Mouse (Mus musculus) limb, embryonic 13.5 days (tissue): Measurements from ENCODE around the gene 1700086D15Rik. TPM values are rescaled to one million over a fixed set of nuclear protein-coding genes. Genes with fewer than 3 reads are reported as not detected.

Source experiments
- ATAC-seq: fragments of 200-750 bp; cut with Nextera tagmentation; 2 replicates; pipeline ENCODE4 v1.8.0; 2017; ENCODE audit warnings: low read depth, moderate number of reproducible peaks, moderate TSS enrichment; ENCODE audit not compliant: low FRiP score
- H3K27ac ChIP-seq: fragments of 300-500 bp; sonication (generic); 2 replicates; pipeline ENCODE4 v1.5.1; 2015; ENCODE audit warnings: inconsistent platforms, mild to moderate bottlenecking, moderate library complexity
- H3K27me3 ChIP-seq: fragments of 300-500 bp; sonication (generic); 2 replicates; pipeline ENCODE4 v1.6.1; 2015; ENCODE audit warnings: mild to moderate bottlenecking, inconsistent platforms
- H3K36me3 ChIP-seq: fragments of 300-500 bp; sonication (generic); 2 replicates; pipeline ENCODE4 v1.6.1; 2015; ENCODE audit warnings: inconsistent platforms, mild to moderate bottlenecking, moderate library complexity
- H3K4me1 ChIP-seq: fragments of 300-500 bp; sonication (generic); 2 replicates; pipeline ENCODE4 v1.6.1; 2015; ENCODE audit warnings: inconsistent platforms
- H3K4me2 ChIP-seq: fragments of 300-500 bp; sonication (generic); replicated peaks from 2 replicates; pipeline ENCODE4 v1.6.1; 2015; ENCODE audit warnings: inconsistent platforms, mild to moderate bottlenecking, moderate library complexity
- H3K4me3 ChIP-seq: fragments of 300-500 bp; sonication (generic); 2 replicates; pipeline ENCODE4 v1.5.1; 2015; ENCODE audit warnings: moderate library complexity, mild to moderate bottlenecking, inconsistent platforms
- H3K9ac ChIP-seq: fragments of 300-500 bp; sonication (generic); 2 replicates; pipeline ENCODE4 v1.6.1; 2015; ENCODE audit warnings: mild to moderate bottlenecking, inconsistent platforms
- H3K9me3 ChIP-seq: fragments of 300-500 bp; sonication (generic); 2 replicates; pipeline ENCODE4 v1.6.1; 2016; ENCODE audit warnings: inconsistent platforms
- WGBS: fragments of 180-500 bp; shearing (Covaris S2); methylation state at CpG from one replicate; pipeline ENCODE4 v1.1.7; 2015; 5-methylcytosine and 5-hydroxymethylcytosine counted together
- polyA plus RNA-seq: library from polyadenylated mRNA; unstranded; fragments of >200 nt; fragmentation: Nextera tagmentation; extraction: Ambion mirVana; gene quantifications from 2 replicates; pipeline ENCODE4 v1.2.1, GENCODE M21; 2015

1700086D15Rik gene
- polyA plus RNA-seq, 1 experiment from 2014 or later = 0.13 TPM

DNA sequence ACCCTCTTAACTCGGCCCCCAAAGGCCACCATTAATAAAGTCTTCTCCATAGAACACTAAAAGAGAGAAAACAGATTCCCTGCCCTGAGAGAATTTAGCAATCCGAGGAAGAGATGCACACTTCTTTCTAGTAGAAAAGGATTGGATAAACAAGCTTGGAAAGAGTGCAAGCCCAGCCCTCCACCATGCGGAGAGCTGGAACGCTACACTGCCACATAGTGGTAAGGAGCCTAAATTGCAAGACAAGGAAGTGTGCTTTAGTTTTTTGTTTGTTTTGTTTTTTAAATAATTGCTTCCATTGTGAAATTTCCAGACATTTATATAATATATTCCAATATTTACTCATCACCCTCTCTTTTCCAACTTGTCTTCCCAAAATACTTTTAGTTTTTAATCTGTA is 30.6 kb downstream of the 1700086D15Rik start:
- Histone ChIP-seq H3K36me3 (no peaks in the 10 kb centered on the region), H3K4me3 (no peak overlapping the region), H3K4me1 (peaks cover 9% of the 10 kb centered on the region), H3K4me2 (no peak overlapping the region), H3K27ac (no peak overlapping the region), H3K27me3 (no peaks in the 10 kb centered on the region), H3K9ac (no peak overlapping the region), H3K9me3 (no peaks in the 10 kb centered on the region)
- no peak for ATAC-seq
- WGBS = 79% methylated on average over 4 of the region's 4 CpGs

GRCm38 (mm10) chr11:65128666-65129065 is 31.0 kb downstream of the 1700086D15Rik start:
- H3K27me3 ChIP-seq = no peaks in the 10 kb centered on the region
- no peak overlapping the region for H3K4me3 ChIP-seq
- H3K27ac ChIP-seq = no peak overlapping the region
- 81% methylated on average over 4 of the region's 4 CpGs for WGBS
- no peak overlapping the region for H3K9ac ChIP-seq
- H3K4me2 ChIP-seq = no peak overlapping the region
- no peaks in the 10 kb centered on the region for H3K9me3 ChIP-seq
- ATAC-seq = no peak
- no peaks in the 10 kb centered on the region for H3K36me3 ChIP-seq
- peaks cover 9% of the 10 kb centered on the region for H3K4me1 ChIP-seq

GRCm38 (mm10) chr11:65126566-65126965 is 33.1 kb downstream of the 1700086D15Rik start:
- ATAC-seq = no peak
- Histone ChIP-seq H3K9me3 (no peaks in the 10 kb centered on the region), H3K4me1 (peaks cover 9% of the 10 kb centered on the region), H3K9ac (no peak overlapping the region), H3K36me3 (no peaks in the 10 kb centered on the region), H3K4me3 (no peak overlapping the region), H3K27me3 (no peaks in the 10 kb centered on the region), H3K27ac (no peak overlapping the region), H3K4me2 (no peak overlapping the region)
- WGBS = 71% methylated on average over 9 of the region's 9 CpGs

DNA sequence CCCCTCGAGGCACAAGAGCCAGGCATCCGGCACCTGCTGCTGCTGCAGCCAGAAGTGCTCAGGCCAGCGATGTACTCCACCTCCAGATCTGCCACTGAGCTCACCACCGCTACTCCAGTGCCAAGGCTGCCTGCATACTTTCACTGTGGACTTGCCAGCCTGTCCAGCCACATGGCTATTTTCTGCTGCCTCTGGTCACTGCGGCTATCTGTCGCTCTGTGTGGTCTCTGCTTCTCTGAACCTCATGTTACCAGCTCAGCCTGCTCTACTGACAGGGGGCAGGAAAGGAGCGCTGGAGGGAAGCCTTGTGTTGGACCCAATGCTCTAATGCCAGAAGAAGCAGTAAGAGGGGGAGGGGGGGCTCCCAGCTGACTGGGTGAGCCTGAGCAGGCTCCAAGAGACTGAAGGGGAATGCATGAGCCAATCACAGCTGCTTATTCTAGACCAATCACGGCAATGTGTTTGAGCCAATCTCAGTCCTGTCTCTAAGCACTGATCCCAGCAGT is 34.7 kb downstream of the 1700086D15Rik start:
- no peak overlapping the region for H3K27ac ChIP-seq
- WGBS = 62% methylated on average over 8 of the region's 8 CpGs

GRCm38 (mm10) chr11:65120276-65120675 is 39.4 kb downstream of the 1700086D15Rik start:
- no peak overlapping the region for H3K27ac ChIP-seq
- H3K27me3 ChIP-seq = no peaks in the 10 kb centered on the region
- no peak overlapping the region for H3K4me2 ChIP-seq
- 78% methylated on average over 4 of the region's 4 CpGs for WGBS
- no peaks in the 10 kb centered on the region for H3K9me3 ChIP-seq
- peaks cover 5% of the 10 kb centered on the region for H3K4me1 ChIP-seq
- no peak overlapping the region for H3K9ac ChIP-seq
- no peak for ATAC-seq
- no peaks in the 10 kb centered on the region for H3K36me3 ChIP-seq
- H3K4me3 ChIP-seq = no peak overlapping the region

More for the DNA sequence above, 34.7 kb downstream of the 1700086D15Rik start:
- Histone ChIP-seq H3K27me3 (no peaks in the 10 kb centered on the region), H3K4me2 (no peak overlapping the region), H3K4me3 (no peak overlapping the region), H3K36me3 (no peaks in the 10 kb centered on the region), H3K9me3 (no peaks in the 10 kb centered on the region), H3K4me1 (peaks cover 9% of the 10 kb centered on the region), H3K9ac (no peak overlapping the region)
- peak; percentile 54; the same call in 1 of the 2 replicates for ATAC-seq

GRCm38 (mm10) chr11:65115811-65116210 is 43.9 kb downstream of the 1700086D15Rik start:
- Histone ChIP-seq H3K27ac (no peak overlapping the region), H3K4me3 (no peak overlapping the region), H3K9ac (no peak overlapping the region), H3K36me3 (no peaks in the 10 kb centered on the region), H3K4me2 (no peak overlapping the region), H3K4me1 (peaks cover 15% of the 10 kb centered on the region), H3K9me3 (no peaks in the 10 kb centered on the region), H3K27me3 (no peaks in the 10 kb centered on the region)
- ATAC-seq = no peak
- 84% methylated on average over 6 of the region's 6 CpGs for WGBS

- no peak for ATAC-seq
- no peak overlapping the region for H3K27ac ChIP-seq
- no peaks in the 10 kb centered on the region for H3K9me3 ChIP-seq
- no peaks in the 10 kb centered on the region for H3K27me3 ChIP-seq
- H3K36me3 ChIP-seq = no peaks in the 10 kb centered on the region
- no peak overlapping the region for H3K9ac ChIP-seq
- no peak overlapping the region for H3K4me3 ChIP-seq
- 44% methylated on average over 4 of the region's 4 CpGs for WGBS
- no peak overlapping the region for H3K4me2 ChIP-seq
- peaks cover 17% of the 10 kb centered on the region for H3K4me1 ChIP-seq
These were observed 47.6 kb downstream of the 1700086D15Rik start for GRCm38 (mm10) chr11:65112086-65112485.

GRCm38 (mm10) chr11:65111651-65112050 is 48.0 kb downstream of the 1700086D15Rik start:
- no peak overlapping the region; the same call in 1 of the 2 replicates for H3K9ac ChIP-seq
- no peaks in the 10 kb centered on the region for H3K36me3 ChIP-seq
- no peak overlapping the region for H3K4me2 ChIP-seq
- H3K27ac ChIP-seq = no peak overlapping the region
- WGBS = 47% methylated on average over 5 of the region's 5 CpGs
- peaks cover 17% of the 10 kb centered on the region for H3K4me1 ChIP-seq
- no peaks in the 10 kb centered on the region for H3K9me3 ChIP-seq
- ATAC-seq = no peak
- no peak overlapping the region for H3K4me3 ChIP-seq
- H3K27me3 ChIP-seq = no peaks in the 10 kb centered on the region

- 88% methylated on average over 10 of the region's 10 CpGs for WGBS
- H3K27ac ChIP-seq = no peak overlapping the region
- peaks cover 17% of the 10 kb centered on the region for H3K4me1 ChIP-seq
- ATAC-seq = no peak
- no peaks in the 10 kb centered on the region for H3K36me3 ChIP-seq
- H3K4me2 ChIP-seq = no peak overlapping the region
- H3K27me3 ChIP-seq = no peaks in the 10 kb centered on the region
- no peak overlapping the region for H3K4me3 ChIP-seq
- no peaks in the 10 kb centered on the region for H3K9me3 ChIP-seq
- H3K9ac ChIP-seq = no peak overlapping the region
These were observed 49.6 kb downstream of the 1700086D15Rik start for GRCm38 (mm10) chr11:65110058-65110457.

DNA sequence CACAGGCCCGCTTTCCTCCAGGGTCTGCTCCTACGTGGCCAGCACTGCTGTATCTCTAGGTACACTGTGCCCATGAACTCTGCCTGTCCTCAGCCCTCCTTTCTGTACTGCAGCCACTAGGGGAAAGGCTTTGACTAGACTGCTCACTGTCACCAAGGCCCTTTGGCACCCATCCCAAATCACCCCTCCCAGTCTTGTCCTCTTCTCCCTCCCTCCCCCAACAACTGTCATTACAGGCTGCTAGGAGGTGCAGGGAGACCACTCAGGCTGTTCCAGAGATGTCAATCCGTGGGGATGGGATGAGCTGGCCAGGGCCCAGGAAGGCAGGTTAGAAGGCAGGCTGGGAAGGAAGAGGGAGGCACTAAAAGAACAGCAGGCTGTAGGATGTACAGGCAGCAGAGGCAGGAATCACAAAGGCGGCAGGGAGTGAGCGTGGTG is 51.9 kb downstream of the 1700086D15Rik start:
- no peaks in the 10 kb centered on the region for H3K36me3 ChIP-seq
- H3K4me3 ChIP-seq = no peak overlapping the region
- H3K27ac ChIP-seq = no peak overlapping the region
- no peak overlapping the region for H3K9ac ChIP-seq
- no peak for ATAC-seq
- WGBS = 73% methylated on average over 5 of the region's 5 CpGs
- H3K27me3 ChIP-seq = no peaks in the 10 kb centered on the region
- H3K9me3 ChIP-seq = no peaks in the 10 kb centered on the region
- H3K4me1 ChIP-seq = peaks cover 17% of the 10 kb centered on the region
- no peak overlapping the region for H3K4me2 ChIP-seq

GRCm38 (mm10) chr11:65107151-65107550 is 52.5 kb downstream of the 1700086D15Rik start:
- 72% methylated on average over 4 of the region's 4 CpGs for WGBS
- ATAC-seq = no peak

DNA sequence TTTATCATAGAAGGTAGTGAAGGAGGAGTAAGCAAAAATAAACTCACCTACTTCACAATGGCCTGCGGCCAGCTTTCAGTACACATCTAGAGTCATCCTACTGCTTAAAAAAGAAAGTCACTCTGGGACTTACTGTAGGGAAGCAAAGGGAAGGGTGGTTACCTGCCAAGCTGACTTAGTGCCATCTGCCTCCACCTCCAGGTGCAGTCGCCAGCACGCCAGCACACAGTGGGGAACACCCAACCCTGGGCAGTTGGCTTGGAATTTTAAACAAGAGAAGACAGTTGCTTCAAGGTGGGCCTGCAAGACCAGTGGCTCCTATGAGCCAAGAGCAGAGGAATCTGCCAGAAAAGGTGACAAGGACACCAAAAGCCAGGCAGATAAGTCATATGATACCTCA is 55.6 kb downstream of the 1700086D15Rik start:
- 93% methylated on average over 3 of the region's 3 CpGs for WGBS
- H3K9me3 ChIP-seq = no peaks in the 10 kb centered on the region
- no peaks in the 10 kb centered on the region for H3K36me3 ChIP-seq
- H3K27ac ChIP-seq = no peak overlapping the region
- ATAC-seq = no peak
- H3K4me3 ChIP-seq = no peak overlapping the region
- H3K9ac ChIP-seq = no peak overlapping the region
- H3K4me1 ChIP-seq = 0 out of 2 replicates have a peak, but pooled peaks cover 2% of the 10 kb centered on the region
- no peaks in the 10 kb centered on the region for H3K27me3 ChIP-seq
- no peak overlapping the region for H3K4me2 ChIP-seq

More at GRCm38 (mm10) chr11:65107151-65107550, 52.5 kb downstream of the 1700086D15Rik start:
- Histone ChIP-seq H3K9ac (no peak overlapping the region), H3K4me3 (no peak overlapping the region), H3K36me3 (no peaks in the 10 kb centered on the region), H3K9me3 (no peaks in the 10 kb centered on the region), H3K27ac (no peak overlapping the region), H3K4me1 (peaks cover 16% of the 10 kb centered on the region), H3K4me2 (no peak overlapping the region), H3K27me3 (no peaks in the 10 kb centered on the region)
